Mouse (Mus musculus): ENCODE measurements at regions not wholly inside any gene's neighbourhood (a gene's known extent, or its start where the extent isn't known, plus 50 kb on each side); places are given as distances from the start of the nearest gene placed in this dataset.

DNA sequence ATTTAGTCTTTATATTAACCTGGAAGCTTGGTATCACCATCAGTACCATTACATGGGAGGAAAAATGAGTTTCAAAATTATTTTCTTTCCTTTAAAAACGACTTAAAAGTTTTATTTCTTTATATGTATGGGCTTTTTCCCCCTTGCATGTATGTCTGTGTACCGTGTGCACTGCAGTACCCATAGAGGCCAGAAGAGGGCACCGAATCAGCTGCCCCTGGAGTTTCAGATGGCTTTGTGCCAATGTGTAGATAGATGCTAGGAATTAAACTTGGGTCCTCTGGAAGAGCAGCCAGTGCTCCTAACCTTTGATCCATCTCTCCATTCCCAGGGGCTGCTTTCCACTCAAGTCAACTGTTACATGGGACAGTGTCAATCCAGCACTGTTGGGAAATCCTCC lies 79.9 kb upstream of the Zfp64 start:
- DNase-seq (ENCODE audit: low spot score): peak; percentile 23

DNA sequence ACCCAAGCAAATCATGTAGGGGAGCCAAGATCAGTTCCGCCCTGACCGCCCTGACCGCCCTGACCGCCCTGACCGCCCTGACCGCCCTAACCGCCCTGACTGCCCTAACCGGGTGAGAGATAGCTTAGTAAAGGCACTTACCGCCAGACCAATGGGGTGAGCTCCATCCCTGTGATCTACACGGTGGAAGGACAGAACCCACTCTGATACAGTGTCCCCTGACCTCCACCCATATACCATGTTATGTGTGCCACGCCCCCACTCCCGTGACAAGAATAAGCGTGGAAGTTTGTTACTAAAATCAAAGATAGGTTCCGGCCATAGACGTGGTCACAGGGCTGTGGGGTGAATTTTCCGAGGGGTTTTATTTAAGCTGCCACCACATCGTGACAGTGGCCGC lies 78.6 kb upstream of the Zfp64 start:
- DNase-seq (ENCODE audit: low spot score): no peak

DNA sequence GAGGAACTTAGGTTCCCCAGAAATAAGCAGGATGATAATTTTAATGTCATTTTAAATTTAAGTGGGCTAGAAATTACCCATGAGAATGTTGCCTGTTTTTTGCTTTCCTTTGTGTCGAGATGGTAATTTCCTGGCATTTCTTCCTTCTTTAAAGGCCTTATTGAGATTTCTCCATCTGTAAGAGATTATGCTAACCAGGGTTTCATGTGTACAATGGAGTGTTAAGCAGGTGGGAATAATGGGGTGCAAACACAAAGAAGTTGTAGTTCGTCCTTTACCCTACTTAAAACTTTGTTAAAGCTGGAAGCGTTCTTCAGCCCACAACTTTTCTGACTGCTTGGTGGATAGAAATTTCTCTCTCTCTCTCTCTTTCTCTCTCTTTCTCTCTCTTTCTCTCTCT lies 77.8 kb upstream of the Zfp64 start:
- no peak for DNase-seq (ENCODE audit: low spot score)

GRCm38 (mm10) chr2:169028531-169029114 lies 73.2 kb upstream of the Zfp64 start:
- no peak for DNase-seq (ENCODE audit: low spot score)

DNA sequence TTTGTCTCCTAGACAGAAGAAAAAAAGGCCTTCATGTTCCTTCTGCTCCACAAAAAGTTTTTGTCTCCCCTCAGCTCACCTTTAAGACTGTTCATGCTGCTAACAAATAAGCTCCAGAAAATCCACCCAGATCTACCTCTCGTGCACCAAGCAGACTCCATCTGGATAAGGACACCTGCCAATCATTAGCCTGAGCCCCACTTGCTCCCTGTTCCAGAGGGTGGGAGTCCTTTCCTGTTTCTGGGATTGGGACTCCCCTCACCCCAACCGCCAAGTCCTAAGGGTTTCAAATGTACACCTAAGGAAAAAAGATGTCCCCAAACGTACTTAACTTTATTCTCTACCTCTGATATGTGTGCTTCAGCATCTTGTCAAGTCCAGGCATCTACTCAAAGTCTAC lies 63.6 kb upstream of the Zfp64 start:
- no peak for DNase-seq (ENCODE audit: low spot score)

GRCm38 (mm10) chr2:169010271-169010670 lies 54.9 kb upstream of the Zfp64 start:
- DNase-seq (ENCODE audit: low spot score): no peak

GRCm38 (mm10) chr2:169008756-169009155 lies 53.4 kb upstream of the Zfp64 start:
- DNase-seq (ENCODE audit: low spot score): no peak

DNA sequence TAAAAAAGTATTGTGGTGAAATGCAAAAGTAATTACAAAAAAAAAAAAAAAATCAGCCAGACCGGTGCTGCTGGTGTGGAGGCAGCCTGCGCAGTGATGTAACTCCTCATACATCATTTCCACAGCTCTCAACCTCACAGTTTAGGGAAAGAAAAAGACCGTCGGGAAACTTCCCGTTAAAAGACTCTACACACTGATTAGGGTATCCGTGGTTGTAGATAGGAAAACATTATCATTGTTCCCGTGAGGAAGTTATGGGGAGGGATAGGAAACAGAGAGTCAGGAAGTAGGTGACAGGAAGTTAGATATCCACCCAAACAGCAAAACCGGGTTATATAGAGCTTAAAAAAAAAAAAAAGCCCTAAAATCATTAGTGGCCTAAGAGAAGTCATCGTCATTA lies 52.9 kb upstream of the Zfp64 start:
- DNase-seq (ENCODE audit: low spot score): no peak

DNA sequence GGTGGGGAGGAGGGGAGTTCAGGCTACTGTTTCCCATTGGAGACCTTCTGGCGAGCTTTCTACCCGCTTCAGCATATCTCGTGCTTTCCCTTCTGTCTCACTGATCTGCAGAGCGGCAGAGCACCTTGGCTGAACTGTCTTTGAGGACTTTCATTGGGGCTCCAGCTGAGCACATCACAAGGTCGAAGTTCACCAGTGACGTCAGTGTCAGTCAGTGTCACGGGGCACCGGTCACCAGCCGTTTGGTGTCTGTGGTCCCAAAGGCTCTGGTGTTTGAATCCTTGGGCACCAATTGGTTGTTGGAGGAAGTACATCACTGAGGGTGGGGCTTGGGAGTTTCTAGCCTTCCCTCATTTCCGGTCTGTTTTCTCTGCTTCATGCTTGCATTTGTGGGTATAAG lies 51.2 kb upstream of the Zfp64 start:
- no peak for DNase-seq (ENCODE audit: low spot score)

DNA sequence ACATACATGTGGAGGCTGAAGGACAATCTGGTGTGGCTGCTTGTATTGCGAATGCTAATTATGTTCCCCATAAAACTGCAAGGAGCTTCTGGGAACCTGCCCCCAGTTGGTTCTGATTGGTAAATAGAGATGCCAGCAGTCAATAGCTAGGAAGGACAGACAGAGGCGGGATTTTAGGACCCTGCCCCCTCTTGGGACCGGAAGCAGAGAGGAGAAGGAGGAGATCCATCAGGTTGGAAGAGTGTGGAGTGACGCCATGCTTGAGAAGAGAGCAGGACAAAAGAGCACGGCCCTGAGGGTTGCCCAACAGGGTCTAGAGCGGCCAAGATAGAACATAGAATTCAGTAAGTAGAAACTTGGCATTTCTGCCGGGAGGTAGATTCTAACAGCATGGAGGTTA lies 50.4 kb upstream of the Zfp64 start:
- DNase-seq (ENCODE audit: low spot score): no peak

Measured in layer of hippocampus, adult 11-12 months (tissue).